Mouse (Mus musculus): ENCODE results near the gene Hmx2. TPM values are rescaled to one million over a fixed set of nuclear protein-coding genes. Genes with fewer than 3 reads are reported as not detected.

The Hmx2 gene
- total and polyA plus RNA-seq, 3 experiments = 0.44 to 3.9 (median 1.1) TPM

- H3K36me3 ChIP-seq (replicated peaks) = no peaks in the 10 kb centered on the region
- H3K27me3 ChIP-seq (ENCODE audit: insufficient read depth, low read length) = peaks cover 18% of the 10 kb centered on the region
- DNase-seq (ENCODE audit: low spot score) (no peak), ATAC-seq (ENCODE audit: extremely low read depth, insufficient number of reproducible peaks, low FRiP score, poor library complexity, severe bottlenecking) (no peak)
- TF ChIP-seq GATA1 (IDR thresholded peaks at IDR 0.05; ENCODE audit: borderline replicate concordance, low read length) (no peak), TAL1 (conservative IDR thresholded peaks at IDR 0.05; ENCODE audit: low read depth, low read length) (no peak), POLR2AphosphoS5 (IDR thresholded peaks at IDR 0.05; ENCODE audit: insufficient replicate concordance, low read depth, low read length) (no peak), GATA2 (IDR thresholded peaks at IDR 0.05; ENCODE audit: borderline replicate concordance, low read depth, low read length) (no peak), CTCF (IDR thresholded peaks at IDR 0.05; ENCODE audit: low read depth, low read length) (no peak)
- peak overlapping the region; percentile 27; the same call in 1 of the 2 replicates for H3K4me3 ChIP-seq (ENCODE audit: low read depth, low read length)
- H3K9me3 ChIP-seq (replicated peaks) = peaks cover 38% of the 10 kb centered on the region
- H3K4me1 ChIP-seq (ENCODE audit: insufficient read depth, low read depth, low read length) = no peaks in the 10 kb centered on the region
Measured at GRCm38 (mm10) chr7:131542872-131543622, 5.5 kb upstream of the Hmx2 start.

GRCm38 (mm10) chr7:131543623-131544481 lies 4.7 kb upstream of the Hmx2 start:
- peaks cover 25% of the 10 kb centered on the region for H3K27me3 ChIP-seq (ENCODE audit: insufficient read depth, low read length)
- H3K36me3 ChIP-seq (replicated peaks) = no peaks in the 10 kb centered on the region
- H3K4me1 ChIP-seq (ENCODE audit: insufficient read depth, low read depth, low read length) = no peaks in the 10 kb centered on the region
- H3K9me3 ChIP-seq (replicated peaks) = peaks cover 38% of the 10 kb centered on the region
- TF ChIP-seq TAL1 (conservative IDR thresholded peaks at IDR 0.05; ENCODE audit: low read depth, low read length) (no peak), CTCF (IDR thresholded peaks at IDR 0.05; ENCODE audit: low read depth, low read length) (no peak), GATA1 (IDR thresholded peaks at IDR 0.05; ENCODE audit: borderline replicate concordance, low read length) (no peak), POLR2AphosphoS5 (IDR thresholded peaks at IDR 0.05; ENCODE audit: insufficient replicate concordance, low read depth, low read length) (no peak), GATA2 (IDR thresholded peaks at IDR 0.05; ENCODE audit: borderline replicate concordance, low read depth, low read length) (no peak)
- H3K4me3 ChIP-seq (ENCODE audit: low read depth, low read length) = peak overlapping the region; percentile 32; the same call in 1 of the 2 replicates
- ATAC-seq (ENCODE audit: extremely low read depth, insufficient number of reproducible peaks, low FRiP score, poor library complexity, severe bottlenecking) (no peak), DNase-seq (ENCODE audit: low spot score) (no peak)

GRCm38 (mm10) chr7:131544871-131545270 lies 3.7 kb upstream of the Hmx2 start:
- no peaks in the 10 kb centered on the region for H3K36me3 ChIP-seq (replicated peaks)

GRCm38 (mm10) chr7:131545701-131546385 lies 2.7 kb upstream of the Hmx2 start:
- peaks cover 35% of the 10 kb centered on the region for H3K9me3 ChIP-seq (replicated peaks)
- ATAC-seq (ENCODE audit: extremely low read depth, insufficient number of reproducible peaks, low FRiP score, poor library complexity, severe bottlenecking) (no peak), DNase-seq (ENCODE audit: low spot score) (no peak)
- no peaks in the 10 kb centered on the region for H3K4me1 ChIP-seq (ENCODE audit: insufficient read depth, low read depth, low read length)
- no peak overlapping the region for H3K4me3 ChIP-seq (ENCODE audit: low read depth, low read length)
- H3K27me3 ChIP-seq (ENCODE audit: insufficient read depth, low read length) = peaks cover 42% of the 10 kb centered on the region
- H3K36me3 ChIP-seq (replicated peaks) = no peaks in the 10 kb centered on the region
- TF ChIP-seq POLR2AphosphoS5 (IDR thresholded peaks at IDR 0.05; ENCODE audit: insufficient replicate concordance, low read depth, low read length) = no peak
- TF ChIP-seq CTCF (IDR thresholded peaks at IDR 0.05; ENCODE audit: low read depth, low read length) = no peak
- no peak for TF ChIP-seq GATA2 (IDR thresholded peaks at IDR 0.05; ENCODE audit: borderline replicate concordance, low read depth, low read length)
- TF ChIP-seq GATA1 (IDR thresholded peaks at IDR 0.05; ENCODE audit: borderline replicate concordance, low read length) = no peak
- no peak for TF ChIP-seq TAL1 (conservative IDR thresholded peaks at IDR 0.05; ENCODE audit: low read depth, low read length)

More at GRCm38 (mm10) chr7:131544871-131545270, 3.7 kb upstream of the Hmx2 start:
- H3K9me3 ChIP-seq (replicated peaks) = peaks cover 38% of the 10 kb centered on the region
- peaks cover 35% of the 10 kb centered on the region for H3K27me3 ChIP-seq (ENCODE audit: insufficient read depth, low read length)
- H3K4me1 ChIP-seq (ENCODE audit: insufficient read depth, low read depth, low read length) = no peaks in the 10 kb centered on the region
- TF ChIP-seq GATA2 (IDR thresholded peaks at IDR 0.05; ENCODE audit: borderline replicate concordance, low read depth, low read length) (no peak), CTCF (IDR thresholded peaks at IDR 0.05; ENCODE audit: low read depth, low read length) (no peak), POLR2AphosphoS5 (IDR thresholded peaks at IDR 0.05; ENCODE audit: insufficient replicate concordance, low read depth, low read length) (no peak), TAL1 (conservative IDR thresholded peaks at IDR 0.05; ENCODE audit: low read depth, low read length) (no peak), GATA1 (IDR thresholded peaks at IDR 0.05; ENCODE audit: borderline replicate concordance, low read length) (no peak)
- no peak overlapping the region for H3K4me3 ChIP-seq (ENCODE audit: low read depth, low read length)
- DNase-seq (ENCODE audit: low spot score) = no peak
- no peak for ATAC-seq (ENCODE audit: extremely low read depth, insufficient number of reproducible peaks, low FRiP score, poor library complexity, severe bottlenecking)

- peaks cover 32% of the 10 kb centered on the region for H3K9me3 ChIP-seq (replicated peaks)
- ATAC-seq (ENCODE audit: extremely low read depth, insufficient number of reproducible peaks, low FRiP score, poor library complexity, severe bottlenecking) = no peak
- no peak for TF ChIP-seq GATA2 (IDR thresholded peaks at IDR 0.05; ENCODE audit: borderline replicate concordance, low read depth, low read length)
- no peak for TF ChIP-seq GATA1 (IDR thresholded peaks at IDR 0.05; ENCODE audit: borderline replicate concordance, low read length)
- TF ChIP-seq CTCF (IDR thresholded peaks at IDR 0.05; ENCODE audit: low read depth, low read length) = no peak
- TF ChIP-seq TAL1 (conservative IDR thresholded peaks at IDR 0.05; ENCODE audit: low read depth, low read length) = no peak
- TF ChIP-seq POLR2AphosphoS5 (IDR thresholded peaks at IDR 0.05; ENCODE audit: insufficient replicate concordance, low read depth, low read length) = no peak
- H3K36me3 ChIP-seq (replicated peaks) = no peaks in the 10 kb centered on the region
- no peak overlapping the region for H3K4me3 ChIP-seq (ENCODE audit: low read depth, low read length)
- peaks cover 48% of the 10 kb centered on the region for H3K27me3 ChIP-seq (ENCODE audit: insufficient read depth, low read length)
- no peak for DNase-seq (ENCODE audit: low spot score)
- H3K4me1 ChIP-seq (ENCODE audit: insufficient read depth, low read depth, low read length) = no peaks in the 10 kb centered on the region
Measured at GRCm38 (mm10) chr7:131546423-131546822, 2.1 kb upstream of the Hmx2 start.

All from G1E (cell line).